Mouse (Mus musculus): ENCODE measurements at regions not wholly inside any gene's neighbourhood (a gene's known extent, or its start where the extent isn't known, plus 50 kb on each side); places are given as distances from the start of the nearest gene placed in this dataset.

DNA sequence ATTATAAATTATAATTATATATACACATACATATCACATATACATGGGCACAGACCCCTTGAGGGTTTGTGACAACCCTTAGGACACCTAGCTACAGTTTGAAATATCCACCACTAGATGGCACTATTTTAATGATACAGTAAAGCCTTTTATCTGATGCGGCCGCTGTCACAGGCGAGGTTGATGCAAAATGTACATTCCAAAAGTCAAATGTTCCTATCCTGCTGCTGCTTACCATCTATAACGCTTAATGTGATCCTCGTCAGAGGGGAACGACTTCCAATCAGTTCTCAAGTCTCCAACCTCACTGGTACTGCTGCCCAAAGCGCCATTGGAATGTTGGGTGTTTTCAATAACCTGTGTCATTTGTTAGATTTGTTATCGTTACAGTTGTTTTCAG, 92.9 kb downstream of the Barhl2 start:
- TF ChIP-seq MYOG (IDR thresholded peaks at IDR 0.05; ENCODE audit: control insufficient read depth in 1 of 3, insufficient read depth in 1 of 3, insufficient read length in 2 of 3, low read depth in 2 of 3) (no peak), POLR2A (IDR thresholded peaks at IDR 0.05; ENCODE audit: insufficient read length, low read depth) (no peak), MYOD1 (IDR thresholded peaks at IDR 0.05; ENCODE audit: control insufficient read depth in 1 of 3, insufficient read length in 2 of 3, low read depth in 2 of 3) (no peak), USF1 (IDR thresholded peaks at IDR 0.05; ENCODE audit: low read depth) (no peak), TCF12 (IDR thresholded peaks at IDR 0.05; ENCODE audit: insufficient read depth, poor library complexity, severe bottlenecking) (no peak), POLR2AphosphoS2 (IDR thresholded peaks at IDR 0.05; ENCODE audit: insufficient read length, low read depth) (no peak), MAX (IDR thresholded peaks at IDR 0.05; ENCODE audit: low read depth) (no peak), E2F4 (IDR thresholded peaks at IDR 0.05; ENCODE audit: insufficient read depth) (no peak), SRF (IDR thresholded peaks at IDR 0.05; ENCODE audit: control insufficient read depth, insufficient read length, low read depth) (no peak), CEBPB (IDR thresholded peaks at IDR 0.05; ENCODE audit: insufficient read depth, poor library complexity, severe bottlenecking) (no peak)
